Mouse (Mus musculus): Measurements from ENCODE around the gene Tubb4b. TPM values are rescaled to one million over a fixed set of nuclear protein-coding genes. Genes with fewer than 3 reads are reported as not detected.

Tubb4b gene
- polyA plus RNA-seq, 1 experiment from 2014 or later = 392 TPM

GRCm38 (mm10) chr2:25182664-25183063 is 41.8 kb downstream of the Tubb4b start:
- Histone ChIP-seq H3K27me3 (replicated peaks; ENCODE audit: control insufficient read depth, insufficient read depth, low read length) (no peaks in the 10 kb centered on the region), H3K36me3 (ENCODE audit: control insufficient read depth, insufficient read depth, low read length) (peaks cover 5% of the 10 kb centered on the region; the same call in 1 of the 2 replicates), H3K4me2 (ENCODE audit: low read length) (peak overlapping the region; percentile 74), H3K4me3 (ENCODE audit: low read depth, low read length) (peak overlapping the region; percentile 82), H3K4me1 (ENCODE audit: control insufficient read depth, insufficient read depth, low read length) (peaks cover 44% of the 10 kb centered on the region), H3K27ac (ENCODE audit: low read depth, low read length) (peak overlapping the region; percentile 64), H3K9ac (ENCODE audit: low read length) (peak overlapping the region; percentile 81), H3K9me3 (replicated peaks; ENCODE audit: control insufficient read depth, low read length) (no peaks in the 10 kb centered on the region)
- WGBS = 0% methylated on average over 6 of the region's 6 CpGs
- DNase-seq (ENCODE audit: low spot score) (peak; percentile 88), ATAC-seq (no peak; the same call in 1 of the 2 replicates)

- peak overlapping the region; percentile 84 for H3K27ac ChIP-seq (ENCODE audit: low read depth, low read length)
- peaks cover 5% of the 10 kb centered on the region; the same call in 1 of the 2 replicates for H3K36me3 ChIP-seq (ENCODE audit: control insufficient read depth, insufficient read depth, low read length)
- H3K4me1 ChIP-seq (ENCODE audit: control insufficient read depth, insufficient read depth, low read length) = peaks cover 51% of the 10 kb centered on the region
- DNase-seq (ENCODE audit: low spot score) (peak; percentile 73), ATAC-seq (no peak)
- H3K4me3 ChIP-seq (ENCODE audit: low read depth, low read length) = peak overlapping the region; percentile 82
- no peaks in the 10 kb centered on the region for H3K27me3 ChIP-seq (replicated peaks; ENCODE audit: control insufficient read depth, insufficient read depth, low read length)
- H3K4me2 ChIP-seq (ENCODE audit: low read length) = peak overlapping the region; percentile 74
- peak overlapping the region; percentile 81 for H3K9ac ChIP-seq (ENCODE audit: low read length)
- WGBS = under 1% methylated on average over 17 of the region's 17 CpGs
- no peaks in the 10 kb centered on the region for H3K9me3 ChIP-seq (replicated peaks; ENCODE audit: control insufficient read depth, low read length)
These were observed 42.6 kb downstream of the Tubb4b start for GRCm38 (mm10) chr2:25181891-25182397.

- peak overlapping the region; percentile 84 for H3K27ac ChIP-seq (ENCODE audit: low read depth, low read length)
- WGBS = under 1% methylated on average over 99 of the region's 100 CpGs
- DNase-seq (ENCODE audit: low spot score) = peak; percentile 78
These were observed 43.3 kb downstream of the Tubb4b start for GRCm38 (mm10) chr2:25180973-25181890.

DNA sequence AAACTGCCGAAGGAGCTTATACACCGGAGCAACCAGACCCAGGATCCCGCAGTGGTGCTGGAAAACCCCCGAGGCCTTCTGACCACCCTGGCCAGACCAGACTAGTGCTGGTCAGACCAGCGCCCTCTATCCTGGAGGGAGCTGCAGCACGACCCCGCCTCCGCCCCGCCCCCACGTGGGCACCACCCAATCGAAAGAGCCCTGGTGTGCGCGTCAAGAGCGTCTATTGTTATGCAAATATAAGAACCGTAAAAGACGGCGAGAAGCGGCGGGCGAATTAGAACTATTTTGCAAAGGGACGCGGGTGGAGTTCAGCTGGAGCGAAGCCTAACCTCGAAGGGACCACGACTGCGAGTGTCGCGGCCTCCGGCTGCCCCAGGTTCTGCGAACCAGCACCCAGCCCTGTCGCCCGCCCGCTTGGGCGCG is 44.0 kb downstream of the Tubb4b start, which contains the start of gene Nrarp:
Gene Nrarp (plus strand): TSS at position 281 of the 426 bp plus-strand sequence.
- DNase-seq (ENCODE audit: low spot score) (peak; percentile 97), ATAC-seq (peak; percentile 86)
- WGBS = under 1% methylated on average over 33 of the region's 35 CpGs
- Histone ChIP-seq H3K27me3 (replicated peaks; ENCODE audit: control insufficient read depth, insufficient read depth, low read length) (no peaks in the 10 kb centered on the region), H3K4me3 (ENCODE audit: low read depth, low read length) (peak within 1 kb of the TSS; percentile 82), H3K27ac (ENCODE audit: low read depth, low read length) (peak within 1 kb of the TSS; percentile 84), H3K36me3 (ENCODE audit: control insufficient read depth, insufficient read depth, low read length) (peaks cover 5% of the 10 kb centered on the region; the same call in 1 of the 2 replicates), H3K9ac (ENCODE audit: low read length) (peak within 1 kb of the TSS; percentile 81), H3K9me3 (replicated peaks; ENCODE audit: control insufficient read depth, low read length) (no peaks in the 10 kb centered on the region), H3K4me2 (ENCODE audit: low read length) (peak within 1 kb of the TSS; percentile 74), H3K4me1 (ENCODE audit: control insufficient read depth, insufficient read depth, low read length) (peaks cover 62% of the 10 kb centered on the region)

More at GRCm38 (mm10) chr2:25180973-25181890, 43.3 kb downstream of the Tubb4b start:
- H3K4me3 ChIP-seq (ENCODE audit: low read depth, low read length) = peak overlapping the region; percentile 82
- no peaks in the 10 kb centered on the region for H3K27me3 ChIP-seq (replicated peaks; ENCODE audit: control insufficient read depth, insufficient read depth, low read length)
- peak overlapping the region; percentile 74 for H3K4me2 ChIP-seq (ENCODE audit: low read length)
- H3K4me1 ChIP-seq (ENCODE audit: control insufficient read depth, insufficient read depth, low read length) = peaks cover 58% of the 10 kb centered on the region
- peak; percentile 24 for ATAC-seq
- peaks cover 5% of the 10 kb centered on the region; the same call in 1 of the 2 replicates for H3K36me3 ChIP-seq (ENCODE audit: control insufficient read depth, insufficient read depth, low read length)
- H3K9ac ChIP-seq (ENCODE audit: low read length) = peak overlapping the region; percentile 81
- no peaks in the 10 kb centered on the region for H3K9me3 ChIP-seq (replicated peaks; ENCODE audit: control insufficient read depth, low read length)

DNA sequence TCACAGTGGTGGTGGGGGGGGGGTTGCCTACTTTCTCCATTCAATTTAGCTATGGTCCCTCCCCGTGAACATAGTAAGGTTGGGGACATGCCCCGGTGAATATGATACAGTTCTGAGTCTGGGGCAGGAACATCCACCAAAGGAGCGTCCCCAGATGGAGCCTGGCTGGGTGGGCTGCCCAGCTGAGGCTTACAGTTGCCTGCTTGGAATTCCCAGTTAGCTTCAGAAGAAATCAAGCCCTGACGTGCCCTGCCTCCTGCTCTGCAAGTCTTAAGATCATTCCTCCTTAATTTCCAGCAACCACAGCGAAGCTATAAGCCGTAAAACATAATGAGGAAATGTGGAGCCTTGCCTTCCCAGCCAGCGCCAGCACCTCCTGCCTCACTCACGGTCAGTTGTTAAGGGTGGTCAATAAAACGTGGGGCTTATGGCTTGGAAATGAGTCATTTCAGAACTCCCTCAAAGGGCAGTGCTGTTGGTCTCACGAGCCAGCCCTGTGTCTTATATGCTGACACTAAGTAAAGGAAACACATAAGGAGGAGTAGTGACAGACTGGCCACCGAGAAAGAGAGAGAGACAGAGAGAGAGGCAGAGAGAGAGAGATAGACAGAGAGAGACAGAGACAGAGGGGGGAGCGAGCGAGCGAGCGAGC is 44.8 kb downstream of the Tubb4b start:
- H3K9ac ChIP-seq (ENCODE audit: low read length) = peak overlapping the region; percentile 47; the same call in 1 of the 2 replicates
- peaks cover 55% of the 10 kb centered on the region for H3K4me1 ChIP-seq (ENCODE audit: control insufficient read depth, insufficient read depth, low read length)
- ATAC-seq (no peak), DNase-seq (ENCODE audit: low spot score) (no peak)
- H3K9me3 ChIP-seq (replicated peaks; ENCODE audit: control insufficient read depth, low read length) = no peaks in the 10 kb centered on the region
- H3K4me3 ChIP-seq (ENCODE audit: low read depth, low read length) = peak overlapping the region; percentile 82
- peaks cover 3% of the 10 kb centered on the region; the same call in 1 of the 2 replicates for H3K36me3 ChIP-seq (ENCODE audit: control insufficient read depth, insufficient read depth, low read length)
- 30% methylated on average over 15 of the region's 15 CpGs for WGBS
- H3K27ac ChIP-seq (ENCODE audit: low read depth, low read length) = peak overlapping the region; percentile 78
- no peaks in the 10 kb centered on the region for H3K27me3 ChIP-seq (replicated peaks; ENCODE audit: control insufficient read depth, insufficient read depth, low read length)
- H3K4me2 ChIP-seq (ENCODE audit: low read length) = peak overlapping the region; percentile 74

GRCm38 (mm10) chr2:25178285-25178972 is 46.1 kb downstream of the Tubb4b start:
- H3K9me3 ChIP-seq (replicated peaks; ENCODE audit: control insufficient read depth, low read length) = no peaks in the 10 kb centered on the region
- peak overlapping the region; percentile 75 for H3K27ac ChIP-seq (ENCODE audit: low read depth, low read length)
- no peaks in the 10 kb centered on the region for H3K27me3 ChIP-seq (replicated peaks; ENCODE audit: control insufficient read depth, insufficient read depth, low read length)
- H3K4me2 ChIP-seq (ENCODE audit: low read length) = peak overlapping the region; percentile 29
- peaks cover 51% of the 10 kb centered on the region for H3K4me1 ChIP-seq (ENCODE audit: control insufficient read depth, insufficient read depth, low read length)
- DNase-seq (ENCODE audit: low spot score) (peak; percentile 65), ATAC-seq (0 out of 2 replicates have a peak, but pooled peaks have one; percentile 9)
- no peak overlapping the region for H3K4me3 ChIP-seq (ENCODE audit: low read depth, low read length)
- H3K36me3 ChIP-seq (ENCODE audit: control insufficient read depth, insufficient read depth, low read length) = no peaks in the 10 kb centered on the region
- 14% methylated on average over 10 of the region's 10 CpGs for WGBS
- peak overlapping the region; percentile 32 for H3K9ac ChIP-seq (ENCODE audit: low read length)

DNA sequence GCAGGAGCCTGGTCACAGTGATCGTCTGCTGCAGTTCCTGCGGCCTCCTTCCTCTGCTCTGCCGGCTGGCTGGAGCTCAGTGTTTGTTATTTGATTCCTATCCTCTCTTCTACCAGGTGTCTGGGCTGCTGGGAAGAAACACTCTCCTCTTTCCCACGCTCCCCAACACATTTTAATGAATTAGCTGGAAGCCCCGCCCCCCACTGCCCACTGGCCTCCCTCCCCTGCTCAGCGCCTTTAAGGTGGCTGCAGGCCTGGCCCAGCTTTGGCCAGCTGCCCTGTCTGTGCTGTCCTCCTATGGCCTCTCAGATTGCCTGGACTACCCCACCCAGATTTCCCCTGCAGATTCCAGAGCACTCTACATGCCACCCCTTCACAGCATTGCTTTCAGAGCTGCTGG is 46.8 kb downstream of the Tubb4b start:
- Histone ChIP-seq H3K27me3 (replicated peaks; ENCODE audit: control insufficient read depth, insufficient read depth, low read length) (no peaks in the 10 kb centered on the region), H3K36me3 (ENCODE audit: control insufficient read depth, insufficient read depth, low read length) (no peaks in the 10 kb centered on the region), H3K4me1 (ENCODE audit: control insufficient read depth, insufficient read depth, low read length) (peaks cover 43% of the 10 kb centered on the region), H3K27ac (ENCODE audit: low read depth, low read length) (peak overlapping the region; percentile 75), H3K4me3 (ENCODE audit: low read depth, low read length) (no peak overlapping the region), H3K4me2 (ENCODE audit: low read length) (peak overlapping the region; percentile 29), H3K9ac (ENCODE audit: low read length) (peak overlapping the region; percentile 32), H3K9me3 (replicated peaks; ENCODE audit: control insufficient read depth, low read length) (no peaks in the 10 kb centered on the region)
- peak; percentile 19 for ATAC-seq
- 4% methylated on average over 5 of the region's 6 CpGs for WGBS
- DNase-seq (ENCODE audit: low spot score) = peak; percentile 81

DNA sequence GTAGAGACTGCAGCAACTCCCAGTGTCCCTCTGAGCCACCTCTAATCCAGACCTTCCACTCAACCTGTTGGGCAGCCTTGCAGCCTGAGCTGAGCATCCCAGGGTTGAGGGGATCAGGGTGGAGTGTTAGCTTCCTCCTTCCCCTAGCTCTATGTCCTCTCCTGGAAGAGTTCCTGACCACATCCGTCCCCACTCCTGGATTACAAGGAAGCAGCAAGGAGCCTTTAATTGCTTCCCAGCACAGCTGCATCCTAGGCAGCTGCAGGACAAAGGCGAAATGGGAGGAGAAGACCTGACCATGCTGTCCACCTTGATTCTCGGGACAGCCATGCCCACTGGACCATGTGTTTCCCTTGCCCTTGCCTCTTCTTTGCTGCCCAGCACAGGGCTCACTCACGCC is 47.4 kb downstream of the Tubb4b start:
- Histone ChIP-seq H3K4me2 (ENCODE audit: low read length) (peak overlapping the region; percentile 29), H3K27me3 (replicated peaks; ENCODE audit: control insufficient read depth, insufficient read depth, low read length) (no peaks in the 10 kb centered on the region), H3K4me1 (ENCODE audit: control insufficient read depth, insufficient read depth, low read length) (peaks cover 41% of the 10 kb centered on the region), H3K9ac (ENCODE audit: low read length) (peak overlapping the region; percentile 26; the same call in 1 of the 2 replicates), H3K27ac (ENCODE audit: low read depth, low read length) (peak overlapping the region; percentile 75), H3K4me3 (ENCODE audit: low read depth, low read length) (no peak overlapping the region), H3K9me3 (replicated peaks; ENCODE audit: control insufficient read depth, low read length) (no peaks in the 10 kb centered on the region), H3K36me3 (ENCODE audit: control insufficient read depth, insufficient read depth, low read length) (no peaks in the 10 kb centered on the region)
- DNase-seq (ENCODE audit: low spot score) = no peak
- 24% methylated on average over 4 of the region's 4 CpGs for WGBS
- ATAC-seq = no peak
